Mouse (Mus musculus) midbrain, embryonic 10.5 days (tissue): Measurements from ENCODE around the gene Nr1h2. TPM values are rescaled to one million over a fixed set of nuclear protein-coding genes. Genes with fewer than 3 reads are reported as not detected.
A peak's percentile ranks its signal among the peaks of the same experiment; 100 is the strongest.

Experiments
- DNase-seq: peaks from one replicate; pipeline ENCODE4 v3.0.0-alpha.2; 2017; ENCODE audit warnings: low spot score
- H3K27ac ChIP-seq: fragments of 300-500 bp; sonication (generic); replicated peaks from 2 replicates; pipeline ENCODE4 v1.5.1; 2016; ENCODE audit warnings: mild to moderate bottlenecking
- H3K27me3 ChIP-seq: fragments of 300-500 bp; sonication (generic); 2 replicates; pipeline ENCODE4 v1.6.1; 2016; ENCODE audit warnings: low read depth, mild to moderate bottlenecking; ENCODE audit not compliant: poor library complexity, severe bottlenecking
- H3K36me3 ChIP-seq: fragments of 300-500 bp; sonication (generic); 2 replicates; pipeline ENCODE4 v1.6.1; 2016; ENCODE audit warnings: mild to moderate bottlenecking, moderate library complexity
- H3K4me1 ChIP-seq: fragments of 300-500 bp; sonication (generic); 2 replicates; pipeline ENCODE4 v1.6.1; 2016
- H3K4me3 ChIP-seq: fragments of 300-500 bp; sonication (generic); 2 replicates; pipeline ENCODE4 v1.5.1; 2016; ENCODE audit warnings: mild to moderate bottlenecking, moderate library complexity
- H3K9me3 ChIP-seq: fragments of 300-500 bp; sonication (generic); replicated peaks from 2 replicates; pipeline ENCODE4 v1.6.1; 2016; ENCODE audit warnings: mild to moderate bottlenecking
- WGBS: fragments of 180-500 bp; shearing (Covaris S2); methylation state at CpG from one replicate; pipeline ENCODE4 v1.1.7; 2016; 5-methylcytosine and 5-hydroxymethylcytosine counted together
- microRNA-seq: library from miRNA; unstranded; fragments of <30 nt; microRNA quantifications from one replicate; pipeline ENCODE4, GENCODE M21; 2017
- polyA plus RNA-seq: library from polyadenylated mRNA; unstranded; fragments of >200 nt; fragmentation: Nextera tagmentation; extraction: Ambion mirVana; gene quantifications from 2 replicates; pipeline ENCODE4 v1.2.1, GENCODE M21; 2016

Nr1h2 gene
- polyA plus RNA-seq, 1 experiment from 2014 or later = 82.8 TPM

GRCm38 (mm10) chr7:44501563-44502115 lies 52.1 kb downstream of the Nr1h2 start:
- 44% methylated on average over 5 of the region's 5 CpGs for WGBS
- 0 out of 2 replicates have a peak, but pooled peaks cover 3% of the 10 kb centered on the region for H3K9me3 ChIP-seq

GRCm38 (mm10) chr7:44500046-44500445 lies 53.7 kb downstream of the Nr1h2 start:
- H3K36me3 ChIP-seq = no peaks in the 10 kb centered on the region
- 0 out of 2 replicates have a peak, but pooled peaks cover 3% of the 10 kb centered on the region for H3K9me3 ChIP-seq
- H3K4me3 ChIP-seq = no peak overlapping the region; the same call in 1 of the 2 replicates
- peaks cover 18% of the 10 kb centered on the region for H3K27me3 ChIP-seq
- 0 out of 2 replicates have a peak overlapping the region, but pooled peaks have one; percentile 13 for H3K27ac ChIP-seq
- H3K4me1 ChIP-seq = peaks cover 24% of the 10 kb centered on the region
- WGBS = 63% methylated on average over 20 of the region's 20 CpGs
- DNase-seq = no peak

More at GRCm38 (mm10) chr7:44501563-44502115, 52.1 kb downstream of the Nr1h2 start:
- H3K27me3 ChIP-seq = peaks cover 18% of the 10 kb centered on the region
- H3K36me3 ChIP-seq = no peaks in the 10 kb centered on the region
- no peak overlapping the region for H3K4me3 ChIP-seq
- H3K4me1 ChIP-seq = peaks cover 14% of the 10 kb centered on the region
- no peak overlapping the region for H3K27ac ChIP-seq
- DNase-seq = peak; percentile 75

Small RNAs within 50 kb of the gene (microRNA-seq; reads per million reads assigned to microRNA genes)
- not detected for gene Mir7053

Other genes with a start within 250 kb of the Nr1h2 start
- 2.2 and 2.4 TPM in 2 replicates for gene Clec11a, start 247.0 kb downstream of the Nr1h2 start, polyA plus RNA-seq
- gene Shank1, start 243.7 kb downstream of the Nr1h2 start, polyA plus RNA-seq = 1.5 and 2.6 TPM in 2 replicates
- 1.9 and 2.0 TPM in 2 replicates for gene Syt3, start 169.8 kb downstream of the Nr1h2 start, polyA plus RNA-seq
- gene 1700008O03Rik, start 168.1 kb downstream of the Nr1h2 start, polyA plus RNA-seq = 1.7 TPM in 2 replicates
- gene Lrrc4b, start 124.9 kb downstream of the Nr1h2 start, polyA plus RNA-seq = 2.4 and 3.5 TPM in 2 replicates
- 0.99 and 2.0 TPM in 2 replicates for gene Aspdh, start 88.6 kb downstream of the Nr1h2 start, polyA plus RNA-seq
- gene Josd2, start 86.0 kb downstream of the Nr1h2 start, polyA plus RNA-seq = 71.6 and 76.8 TPM in 2 replicates
- 104 and 108 TPM in 2 replicates for gene Emc10, start 57.4 kb downstream of the Nr1h2 start, polyA plus RNA-seq
- 20.5 and 27.6 TPM in 2 replicates for gene Fam71e1, start 57.4 kb downstream of the Nr1h2 start, polyA plus RNA-seq
- 0.05 and 0.20 TPM in 2 replicates for gene Mybpc2, start 29.3 kb downstream of the Nr1h2 start, polyA plus RNA-seq
- not detected in 2 replicates for gene Spib, start 21.9 kb downstream of the Nr1h2 start, polyA plus RNA-seq
- 168 and 179 TPM in 2 replicates for gene Pold1, start 5.1 kb downstream of the Nr1h2 start, polyA plus RNA-seq
- 0.36 and 0.42 TPM in 2 replicates for gene Napsa, start 18.4 kb upstream of the Nr1h2 start, polyA plus RNA-seq
- 1.1 and 1.2 TPM in 2 replicates for gene Kcnc3, start 36.7 kb upstream of the Nr1h2 start, polyA plus RNA-seq
- 1.0 and 1.1 TPM in 2 replicates for gene Myh14, start 116.9 kb upstream of the Nr1h2 start, polyA plus RNA-seq
- gene Izumo2, start 154.8 kb upstream of the Nr1h2 start, polyA plus RNA-seq = not detected in 2 replicates
- gene Vrk3, start 194.5 kb upstream of the Nr1h2 start, polyA plus RNA-seq = 44.7 and 49.5 TPM in 2 replicates
- gene Zfp473, start 197.1 kb upstream of the Nr1h2 start, polyA plus RNA-seq = 3.2 and 3.6 TPM in 2 replicates